14 mouse cellular contexts compared by ENCODE assay signal in genomic region chr10:42464805-42465204, GRCm38 (mm10). TPM values are rescaled to one million over a fixed set of nuclear protein-coding genes. Genes with fewer than 3 reads are reported as not detected.
A peak's percentile ranks its signal among the peaks of the same experiment; 100 is the strongest.
DNase-seq lines count a peak whose midpoint lies in the region; ATAC-seq lines count a peak whose summit lies in the region.
"Had no signal": no experiment of that assay in that cellular context is flagged by ENCODE, and none has a peak within 500 bp of the region (broad histone marks: within the 10 kb centered on the region; RNA-seq: fewer than 3 reads in every experiment).

No protein-coding gene starts in this region.

- DNase-seq in heart, adult 9 months (ENCODE audit: low spot score in 2 of 2) = no peak
- no peak for DNase-seq in lung, postnatal 10 days
- peak; percentile 73 for DNase-seq in yolk sac, embryonic 10.5 days (ENCODE audit: low spot score)
- no peak for DNase-seq in c-Kit-positive CD71-positive TER-119-positive erythroid progenitor cells, embryonic 14.5 days (ENCODE audit: low spot score)
- DNase-seq: cerebellum, adult 11-12 months; thymus, postnatal 36 days had no signal

- H3K4me1 ChIP-seq in heart, embryonic 13.5 days = peaks cover 23% of the 10 kb centered on the region
- peaks cover 6% of the 10 kb centered on the region; the same call in 1 of the 2 replicates for H3K4me1 ChIP-seq in lung, embryonic 16.5 days (replicated peaks; ENCODE audit: control insufficient read depth, insufficient read depth, low read length)
- H3K4me1 ChIP-seq in brown adipose tissue, adult 24 weeks (ENCODE audit: control insufficient read depth, insufficient read depth, insufficient read length, low read length) = peaks cover 3% of the 10 kb centered on the region
- H3K4me1 ChIP-seq: hindbrain, embryonic 12.5 days had no signal

- H3K4me2 ChIP-seq in heart, embryonic 13.5 days = no peak overlapping the region
- H3K4me2 ChIP-seq in lung, embryonic 16.5 days (ENCODE audit: low read depth, low read length) = no peak overlapping the region
- H3K4me2 ChIP-seq: hindbrain, embryonic 12.5 days; limb, embryonic 15.5 days had no signal

- 70% methylated on average over 14 of the region's 14 CpGs for WGBS in heart, embryonic 13.5 days
- 72% methylated on average over 14 of the region's 14 CpGs for WGBS in lung, embryonic 16.5 days

- ATAC-seq in heart, embryonic 13.5 days (ENCODE audit: extremely low read depth, insufficient number of reproducible peaks, low FRiP score, low TSS enrichment) = no peak
- ATAC-seq in lung, embryonic 16.5 days (ENCODE audit: low read depth) = no peak; the same call in 1 of the 2 replicates

- peaks cover 2% of the 10 kb centered on the region for H3K36me3 ChIP-seq in heart, embryonic 13.5 days
- no peaks in the 10 kb centered on the region for H3K36me3 ChIP-seq in lung, embryonic 16.5 days (ENCODE audit: control insufficient read depth, insufficient read depth, low read length)
- H3K36me3 ChIP-seq: hindbrain, embryonic 12.5 days; limb, embryonic 15.5 days; midbrain, embryonic 10.5 days had no signal

- H3K4me3 ChIP-seq in heart, embryonic 13.5 days = no peak overlapping the region
- H3K4me3 ChIP-seq in lung, embryonic 16.5 days (ENCODE audit: low read length) = no peak overlapping the region
- H3K4me3 ChIP-seq in brown adipose tissue, adult 24 weeks (ENCODE audit: insufficient read depth, low read depth, low read length) = no peak overlapping the region
- H3K4me3 ChIP-seq: hindbrain, embryonic 12.5 days; layer of hippocampus, adult 2 months; limb, embryonic 15.5 days; midbrain, embryonic 10.5 days had no signal

- H3K9ac ChIP-seq in heart, embryonic 13.5 days = no peak overlapping the region
- H3K9ac ChIP-seq in lung, embryonic 16.5 days (ENCODE audit: low read length) = no peak overlapping the region
- H3K9ac ChIP-seq: hindbrain, embryonic 12.5 days; limb, embryonic 15.5 days had no signal

- peaks cover 2% of the 10 kb centered on the region; the same call in 1 of the 2 replicates for H3K9me3 ChIP-seq in heart, embryonic 13.5 days
- H3K9me3 ChIP-seq in lung, embryonic 16.5 days (ENCODE audit: control insufficient read depth, low read length) = no peaks in the 10 kb centered on the region
- H3K9me3 ChIP-seq: hindbrain, embryonic 12.5 days; midbrain, embryonic 10.5 days had no signal

- no peaks in the 10 kb centered on the region for H3K27me3 ChIP-seq in heart, embryonic 13.5 days (replicated peaks)
- no peaks in the 10 kb centered on the region for H3K27me3 ChIP-seq in lung, embryonic 16.5 days (ENCODE audit: control insufficient read depth, insufficient read depth, low read depth, low read length)
- H3K27me3 ChIP-seq: CH12.LX; hindbrain, embryonic 12.5 days; limb, embryonic 15.5 days had no signal

- H3K27ac ChIP-seq in heart, embryonic 13.5 days (replicated peaks) = peak overlapping the region; percentile 90
- peak overlapping the region; percentile 78 for H3K27ac ChIP-seq in lung, embryonic 16.5 days (ENCODE audit: low read length)
- peak overlapping the region; percentile 52 for H3K27ac ChIP-seq in brown adipose tissue, adult 24 weeks (replicated peaks; ENCODE audit: low read depth, low read length)
- H3K27ac ChIP-seq: hindbrain, embryonic 12.5 days had no signal

RNA-seq across cellular contexts. Expression of gene Afg1l, which starts 13.6 kb away (rescaled TPM):
- polyA plus RNA-seq in heart, embryonic 13.5 days (2015; fragmentation: Nextera tagmentation; extraction: Ambion mirVana) = 11.8 and 12.0 TPM in 2 replicates
- polyA plus RNA-seq in lung, embryonic 16.5 days (2015; fragmentation: Nextera tagmentation; extraction: Ambion mirVana) = 9.6 and 12.3 TPM in 2 replicates
- polyA plus RNA-seq in brown adipose tissue, adult 24 weeks (2012; ENCODE audit: insufficient read depth, insufficient read length, missing spikeins) = 90.6 and 104 TPM in 2 replicates

RNA-seq across cellular contexts. Expression of gene Snx3, which starts 37.0 kb away (rescaled TPM):
- 335 and 371 TPM in 2 replicates for polyA plus RNA-seq in heart, embryonic 13.5 days (2015; fragmentation: Nextera tagmentation; extraction: Ambion mirVana)
- 394 and 405 TPM in 2 replicates for polyA plus RNA-seq in lung, embryonic 16.5 days (2015; fragmentation: Nextera tagmentation; extraction: Ambion mirVana)
- 163 and 187 TPM in 2 replicates for polyA plus RNA-seq in brown adipose tissue, adult 24 weeks (2012; ENCODE audit: insufficient read depth, insufficient read length, missing spikeins)
